ENCODE assay signal across 8 mouse cellular contexts in genomic region chr17:56291171-56291511, GRCm38 (mm10). TPM values are rescaled to one million over a fixed set of nuclear protein-coding genes. Genes with fewer than 3 reads are reported as not detected.
DNase-seq lines count a peak whose midpoint lies in the region; ATAC-seq lines count a peak whose summit lies in the region.

No protein-coding gene starts in this region.

- peak overlapping the region; percentile 53 for H3K4me2 ChIP-seq in hindbrain, embryonic 15.5 days

- peak; percentile 83 for ATAC-seq in hindbrain, embryonic 15.5 days (ENCODE audit: low FRiP score, low read depth)

- H3K36me3 ChIP-seq in hindbrain, embryonic 15.5 days, result no peaks in the 10 kb centered on the region
- peaks cover 11% of the 10 kb centered on the region; the same call in 1 of the 2 replicates for H3K36me3 ChIP-seq in macrophage (ENCODE audit: inconsistent target)

- H3K9ac ChIP-seq in hindbrain, embryonic 15.5 days, result no peak overlapping the region; the same call in 1 of the 2 replicates

- H3K9me3 ChIP-seq in hindbrain, embryonic 15.5 days, result no peaks in the 10 kb centered on the region

- H3K79me2 ChIP-seq in macrophage (ENCODE audit: inconsistent target), result peaks cover 39% of the 10 kb centered on the region

- H3K4me1 ChIP-seq in hindbrain, embryonic 15.5 days (replicated peaks), result peaks cover 25% of the 10 kb centered on the region

- peak overlapping the region; percentile 63 for H3K27ac ChIP-seq in hindbrain, embryonic 15.5 days (replicated peaks)
- peak overlapping the region; percentile 92 for H3K27ac ChIP-seq in macrophage

- peak overlapping the region; percentile 30 for H3K4me3 ChIP-seq in hindbrain, embryonic 15.5 days
- peak overlapping the region; percentile 88; the same call in 1 of the 2 replicates for H3K4me3 ChIP-seq in macrophage (ENCODE audit: inconsistent target)

- no peaks in the 10 kb centered on the region for H3K27me3 ChIP-seq in hindbrain, embryonic 15.5 days

- 0% methylated on average over 16 of the region's 16 CpGs for WGBS in hindbrain, embryonic 15.5 days
- under 1% methylated on average over 14 of the region's 16 CpGs for WGBS in macrophage (ENCODE audit: missing documents)

- DNase-seq in WW6 (ENCODE audit: low read depth, low spot score), result peak; percentile 79
- DNase-seq in cerebellum, postnatal 14 days, result peak; percentile 76 to 86
- peak; percentile 89 for DNase-seq in gastrocnemius, adult 18-20 months (ENCODE audit: low spot score)
- DNase-seq in layer of hippocampus, postnatal 36 days, result peak; percentile 68 to 71
- peak; percentile 39 for DNase-seq in retina, postnatal 7 days (ENCODE audit: low read depth, low spot score)
- DNase-seq in urinary bladder, adult 2 months (ENCODE audit: low spot score), result peak; percentile 79

RNA-seq across cellular contexts. Expression of gene Plin3, which starts 1.5 kb away (rescaled TPM):
- 10 to 100 TPM; 32.4 to 50.3 TPM for total RNA-seq in gastrocnemius, adult 18-20 months (2021)
- polyA plus RNA-seq in hindbrain, embryonic 15.5 days (2015; fragmentation: Nextera tagmentation; extraction: Ambion mirVana), result 16.6 and 17.5 TPM in 2 replicates
- total RNA-seq in layer of hippocampus, postnatal 36 days (2021), result 10 to 100 TPM; 10.9 to 15.0 TPM
- total RNA-seq in macrophage (2018; cell fraction: chromatin; rRNA removed), result 10 to 100 TPM in 18 of 26 experiments, 1 to 10 TPM in 8; 3.7 to 35.4 (median 12.4) TPM
- 10 to 100 TPM; 28.2 to 67.4 (median 39.0) TPM for total RNA-seq in macrophage (2018; cell fraction: cytosol; rRNA removed)
- total RNA-seq in macrophage (2018; cell fraction: nucleus; rRNA removed), result 10 to 100 TPM; 10.8 to 40.1 (median 19.8) TPM
- polyA plus RNA-seq in macrophage (2018), result 40.0 to 53.0 TPM (median 46.8 TPM) in 3 replicates
- 34.6 and 43.6 TPM in 2 replicates for polyA plus RNA-seq in urinary bladder, adult 2 months (2012; rRNA removed)

RNA-seq across cellular contexts. Expression of gene Arrdc5, which starts 8.9 kb away (rescaled TPM):
- not detected for total RNA-seq in gastrocnemius, adult 18-20 months (2021)
- polyA plus RNA-seq in hindbrain, embryonic 15.5 days (2015; fragmentation: Nextera tagmentation; extraction: Ambion mirVana), result not detected in 2 replicates
- total RNA-seq in layer of hippocampus, postnatal 36 days (2021), result not detected
- total RNA-seq in macrophage (2018; cell fraction: chromatin; rRNA removed), result not detected
- total RNA-seq in macrophage (2018; cell fraction: cytosol; rRNA removed), result not detected
- total RNA-seq in macrophage (2018; cell fraction: nucleus; rRNA removed), result not detected
- polyA plus RNA-seq in macrophage (2018), result not detected in 3 replicates
- not detected in 2 replicates for polyA plus RNA-seq in urinary bladder, adult 2 months (2012; rRNA removed)

RNA-seq across cellular contexts. Expression of gene Uhrf1, which starts 12.0 kb away (rescaled TPM):
- total RNA-seq in gastrocnemius, adult 18-20 months (2021), result under 1 TPM; 0.19 to 0.23 TPM
- polyA plus RNA-seq in hindbrain, embryonic 15.5 days (2015; fragmentation: Nextera tagmentation; extraction: Ambion mirVana), result 29.7 and 31.9 TPM in 2 replicates
- 1 to 10 TPM; 1.2 to 1.3 TPM for total RNA-seq in layer of hippocampus, postnatal 36 days (2021)
- 10 to 100 TPM in 13 of 26 experiments, 1 to 10 TPM in 13; 2.4 to 31.3 (median 10.2) TPM for total RNA-seq in macrophage (2018; cell fraction: chromatin; rRNA removed)
- total RNA-seq in macrophage (2018; cell fraction: cytosol; rRNA removed), result 1 to 10 TPM; 3.9 to 9.2 (median 5.9) TPM
- total RNA-seq in macrophage (2018; cell fraction: nucleus; rRNA removed), result 10 to 100 TPM in 3 of 26 experiments, 1 to 10 TPM in 23; 3.7 to 97.3 (median 6.4) TPM
- polyA plus RNA-seq in macrophage (2018), result 2.3 to 57.4 TPM (median 13.6 TPM) in 3 replicates
- 4.6 and 5.3 TPM in 2 replicates for polyA plus RNA-seq in urinary bladder, adult 2 months (2012; rRNA removed)

RNA-seq across cellular contexts. Expression of gene Ticam1, which starts 14.6 kb away (rescaled TPM):
- 1 to 10 TPM; 2.0 to 2.5 TPM for total RNA-seq in gastrocnemius, adult 18-20 months (2021)
- polyA plus RNA-seq in hindbrain, embryonic 15.5 days (2015; fragmentation: Nextera tagmentation; extraction: Ambion mirVana), result 1.3 and 1.8 TPM in 2 replicates
- 1 to 10 TPM; 6.1 to 6.7 TPM for total RNA-seq in layer of hippocampus, postnatal 36 days (2021)
- 10 to 100 TPM; 20.0 to 66.0 (median 29.6) TPM for total RNA-seq in macrophage (2018; cell fraction: chromatin; rRNA removed)
- 10 to 100 TPM; 29.2 to 68.9 (median 35.2) TPM for total RNA-seq in macrophage (2018; cell fraction: cytosol; rRNA removed)
- total RNA-seq in macrophage (2018; cell fraction: nucleus; rRNA removed), result 10 to 100 TPM; 18.9 to 54.1 (median 29.3) TPM
- 19.5 to 36.1 TPM (median 21.2 TPM) in 3 replicates for polyA plus RNA-seq in macrophage (2018)
- polyA plus RNA-seq in urinary bladder, adult 2 months (2012; rRNA removed), result 8.7 and 10.0 TPM in 2 replicates

RNA-seq across cellular contexts. Expression of gene Fem1a, which starts 34.5 kb away (rescaled TPM):
- total RNA-seq in gastrocnemius, adult 18-20 months (2021), result 100 to 1,000 TPM; 157 to 172 TPM
- 18.2 and 18.8 TPM in 2 replicates for polyA plus RNA-seq in hindbrain, embryonic 15.5 days (2015; fragmentation: Nextera tagmentation; extraction: Ambion mirVana)
- total RNA-seq in layer of hippocampus, postnatal 36 days (2021), result 10 to 100 TPM; 34.3 to 35.7 TPM
- 10 to 100 TPM in 9 of 26 experiments, 1 to 10 TPM in 17; 2.4 to 25.8 (median 7.7) TPM for total RNA-seq in macrophage (2018; cell fraction: chromatin; rRNA removed)
- 10 to 100 TPM in 17 of 26 experiments, 1 to 10 TPM in 9; 4.7 to 16.4 (median 11.9) TPM for total RNA-seq in macrophage (2018; cell fraction: cytosol; rRNA removed)
- total RNA-seq in macrophage (2018; cell fraction: nucleus; rRNA removed), result 10 to 100 TPM in 15 of 26 experiments, 1 to 10 TPM in 11; 5.5 to 23.2 (median 10.6) TPM
- polyA plus RNA-seq in macrophage (2018), result 6.6 to 13.3 TPM (median 10.2 TPM) in 3 replicates
- 14.4 and 17.2 TPM in 2 replicates for polyA plus RNA-seq in urinary bladder, adult 2 months (2012; rRNA removed)

Comparison
In these comparisons a context has a peak if more than half of its experiments do, and no peak if none do; other contexts are left out.
1. Peak in every context shown above with its lines: DNase-seq, ATAC-seq, H3K4me3 ChIP-seq and H3K27ac ChIP-seq.
2. DNase-seq: peak in every context shown above with its lines; median percentile 89 in gastrocnemius, adult 18-20 months; 81 in cerebellum, postnatal 14 days; 79 in WW6; 79 in urinary bladder, adult 2 months; 70 in layer of hippocampus, postnatal 36 days; 39 in retina, postnatal 7 days.